Mouse (Mus musculus): ENCODE measurements around the gene Ypel1.
A peak's percentile ranks its signal among the peaks of the same experiment; 100 is the strongest.

Gene Ypel1

GRCm38 (mm10) chr16:17069511-17070443 lies at the start of gene Ypel1:
Ypel1 (plus strand) TSS chr16:17069696.
- peak in 1 of 2 experiments; percentile 80 for DNase-seq (ENCODE audit: low spot score in 2 of 2)

GRCm38 (mm10) chr16:17024469-17025148 lies 44.9 kb upstream of the Ypel1 start:
- DNase-seq (ENCODE audit: low spot score in 2 of 2), result no peak

DNA sequence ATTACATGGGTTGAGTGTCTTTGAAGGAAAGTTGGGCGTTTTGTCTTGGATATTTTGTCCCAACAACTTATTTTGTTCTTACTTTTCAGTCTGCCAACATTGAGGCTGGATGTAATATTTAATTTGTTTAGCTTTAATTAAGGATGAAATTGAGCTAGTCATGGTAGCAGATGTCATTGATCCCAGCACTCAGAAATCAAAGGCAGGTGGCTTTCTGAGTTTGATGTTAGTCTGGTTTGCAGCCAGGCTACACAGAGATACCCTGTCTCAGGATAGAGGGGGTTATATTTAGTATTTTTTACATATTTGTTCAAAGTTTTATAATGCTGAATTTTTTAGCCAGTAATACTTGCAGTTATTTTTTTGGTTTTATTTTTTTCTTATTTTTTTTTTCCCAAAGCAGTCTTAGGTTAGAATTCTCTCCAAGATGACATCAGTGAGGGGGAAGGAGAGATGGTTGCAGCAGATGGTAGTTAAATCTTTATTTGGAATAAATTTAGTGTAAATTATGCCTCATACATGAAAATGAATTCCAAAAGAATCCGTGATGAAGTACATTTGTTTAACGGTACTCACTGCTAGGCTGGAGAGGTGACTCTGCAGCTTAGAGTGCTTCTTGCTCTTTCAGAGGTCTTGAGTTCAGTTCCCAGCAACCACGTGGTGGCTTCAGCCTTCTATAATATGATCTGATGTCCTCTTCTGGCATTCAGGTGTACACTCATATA lies 39.4 kb upstream of the Ypel1 start:
- no peak for DNase-seq (ENCODE audit: low spot score in 2 of 2)

DNA sequence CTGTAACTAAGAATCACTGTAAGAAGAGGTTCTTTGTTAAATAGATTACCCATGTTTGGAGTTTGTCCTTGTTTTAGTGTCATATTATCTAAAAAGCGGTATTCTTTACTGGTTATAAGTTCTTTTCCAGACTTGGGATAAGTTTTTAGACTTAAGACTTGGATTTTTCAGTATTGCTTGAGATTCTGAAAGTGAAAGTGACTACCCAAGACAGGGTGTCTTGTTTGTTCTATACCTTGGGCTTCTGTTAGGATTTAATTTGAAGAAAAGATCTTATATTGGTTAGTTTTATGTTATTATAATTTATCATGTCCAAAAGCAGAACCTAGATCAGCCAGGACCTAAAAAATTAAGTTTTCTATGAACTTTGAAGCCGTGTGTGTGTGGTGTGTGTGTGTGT lies 35.7 kb upstream of the Ypel1 start:
- DNase-seq (ENCODE audit: low spot score in 2 of 2), result no peak

DNA sequence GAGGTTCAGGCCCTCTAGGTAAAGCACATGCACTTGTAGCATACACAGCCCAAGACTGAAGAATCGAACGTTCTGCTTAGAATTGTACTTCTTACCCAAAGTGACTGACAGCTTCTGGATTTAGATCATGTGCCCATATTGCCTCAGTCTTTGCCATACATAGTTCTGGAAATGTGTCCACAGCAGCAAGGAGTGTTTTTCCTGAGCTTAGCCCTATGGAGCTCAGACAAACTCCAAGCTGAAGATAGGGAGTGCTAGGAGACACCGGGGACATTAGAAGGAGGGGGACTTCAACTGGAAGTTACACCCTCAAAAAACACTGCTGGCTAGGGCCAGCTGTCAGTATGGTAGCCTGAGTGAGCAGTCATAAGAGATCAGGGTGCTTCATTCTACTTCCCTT lies 28.8 kb upstream of the Ypel1 start:
- no peak for DNase-seq (ENCODE audit: low spot score in 2 of 2)

- no peak for DNase-seq (ENCODE audit: low spot score in 2 of 2)
These were observed 28.1 kb upstream of the Ypel1 start for GRCm38 (mm10) chr16:17041417-17041816.

GRCm38 (mm10) chr16:17044320-17044719 lies 25.2 kb upstream of the Ypel1 start:
- peak in 1 of 2 experiments; percentile 36 for DNase-seq (ENCODE audit: low spot score in 2 of 2)

- no peak for DNase-seq (ENCODE audit: low spot score in 2 of 2)
These were observed 24.2 kb upstream of the Ypel1 start for GRCm38 (mm10) chr16:17045287-17045686.

GRCm38 (mm10) chr16:17049886-17050285 lies 19.6 kb upstream of the Ypel1 start:
- no peak for DNase-seq (ENCODE audit: low spot score in 2 of 2)

DNA sequence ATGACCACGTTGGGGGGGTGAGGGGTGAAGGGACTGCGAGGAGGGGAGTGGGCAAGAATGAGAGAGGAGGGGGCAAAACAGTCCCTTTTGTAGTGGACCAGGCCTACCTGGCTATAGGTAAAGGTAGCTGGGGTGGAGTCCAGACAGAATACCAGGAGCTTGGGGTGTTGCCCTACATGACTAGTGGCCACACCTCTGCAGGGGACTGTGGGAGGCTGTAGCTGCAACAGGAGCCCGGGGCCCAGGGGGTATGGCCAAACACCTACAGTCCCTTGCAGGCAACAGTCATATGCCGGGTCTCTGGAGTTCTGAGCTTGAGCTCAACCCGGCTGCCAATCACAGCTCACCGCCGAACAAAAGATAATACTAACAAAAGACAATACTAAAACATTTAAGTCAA lies 17.4 kb upstream of the Ypel1 start:
- DNase-seq (ENCODE audit: low spot score in 2 of 2), result no peak

- DNase-seq (ENCODE audit: low spot score in 2 of 2), result no peak
These were observed 15.6 kb upstream of the Ypel1 start for GRCm38 (mm10) chr16:17053903-17054302.

- DNase-seq (ENCODE audit: low spot score in 2 of 2), result peak; percentile 47 to 71
These were observed 13.9 kb upstream of the Ypel1 start for GRCm38 (mm10) chr16:17055584-17055983.

- DNase-seq (ENCODE audit: low spot score in 2 of 2), result no peak
These were observed 7.2 kb upstream of the Ypel1 start for GRCm38 (mm10) chr16:17062338-17062737.

DNA sequence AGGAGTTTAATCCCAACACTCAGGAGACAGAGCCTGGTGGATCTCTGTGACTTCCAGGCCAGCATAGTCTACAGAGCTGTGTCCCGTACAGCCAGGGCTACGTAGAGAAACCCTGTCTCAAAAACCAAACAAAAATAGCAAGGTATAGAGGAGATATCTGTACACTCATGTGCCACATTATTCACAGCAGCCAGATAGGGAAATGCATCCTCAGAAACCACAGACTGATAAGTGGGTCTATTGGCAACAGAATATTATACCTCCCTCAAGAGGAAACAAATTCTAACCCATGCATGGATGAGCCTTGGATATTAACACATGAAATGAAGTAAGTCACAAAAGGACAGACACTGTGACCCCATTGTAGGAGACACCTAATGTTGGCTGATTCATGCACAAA lies 1.9 kb upstream of the Ypel1 start:
- no peak for DNase-seq (ENCODE audit: low spot score in 2 of 2)

DNA sequence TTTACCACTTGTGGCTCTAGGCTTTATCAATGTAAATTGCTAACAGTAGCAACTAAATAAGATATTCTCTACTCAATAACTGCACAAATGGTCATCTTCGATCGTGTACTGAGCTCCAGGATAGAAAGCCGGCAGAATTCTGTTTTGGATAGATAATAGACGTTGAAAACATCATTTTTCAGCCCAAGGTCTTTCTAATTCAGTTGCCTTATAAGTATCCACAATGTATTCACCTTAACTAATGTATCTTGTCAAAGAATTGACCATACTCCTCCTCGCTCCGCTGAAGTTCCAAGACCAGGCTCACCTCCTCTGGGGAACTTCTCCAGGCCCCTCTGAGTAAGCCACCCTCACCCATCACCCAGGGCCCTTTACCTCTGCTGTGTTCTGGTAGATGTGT lies 1.2 kb downstream of the Ypel1 start:
- no peak for DNase-seq (ENCODE audit: low spot score in 2 of 2)

GRCm38 (mm10) chr16:17073000-17073399 lies 3.5 kb downstream of the Ypel1 start:
- peak in 1 of 2 experiments; percentile 51 for DNase-seq (ENCODE audit: low spot score in 2 of 2)

- no peak for DNase-seq (ENCODE audit: low spot score in 2 of 2)
These were observed 6.8 kb downstream of the Ypel1 start for GRCm38 (mm10) chr16:17076301-17076700.

GRCm38 (mm10) chr16:17076869-17077268 lies 7.4 kb downstream of the Ypel1 start:
- no peak for DNase-seq (ENCODE audit: low spot score in 2 of 2)

DNA sequence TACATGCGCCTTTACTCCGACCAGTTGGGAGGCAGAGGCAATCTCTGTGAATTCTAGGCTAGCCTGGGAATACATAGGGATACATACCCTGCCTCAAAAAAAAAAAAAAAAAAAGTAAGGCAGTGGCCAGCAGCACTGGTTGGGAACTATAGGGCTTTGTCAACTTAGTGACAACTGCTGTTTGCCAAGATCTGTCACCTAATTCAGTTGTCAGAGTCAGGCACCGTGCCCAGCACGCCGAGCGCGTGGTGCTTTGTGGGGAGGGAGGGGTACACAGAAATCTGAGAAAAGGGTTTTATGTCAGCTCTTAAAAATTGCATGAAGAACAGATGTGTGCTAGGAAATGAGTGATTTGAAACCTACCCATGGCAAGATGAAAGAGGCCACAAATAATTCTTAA lies 8.6 kb downstream of the Ypel1 start:
- DNase-seq (ENCODE audit: low spot score in 2 of 2), result no peak

GRCm38 (mm10) chr16:17082121-17082792 lies 12.8 kb downstream of the Ypel1 start:
- no peak for DNase-seq (ENCODE audit: low spot score in 2 of 2)

GRCm38 (mm10) chr16:17085636-17086035 lies 16.1 kb downstream of the Ypel1 start:
- no peak for DNase-seq (ENCODE audit: low spot score in 2 of 2)

GRCm38 (mm10) chr16:17086241-17086640 lies 16.7 kb downstream of the Ypel1 start:
- DNase-seq (ENCODE audit: low spot score in 2 of 2), result no peak
